ENCODE assay signal across 13 mouse cellular contexts in genomic region chr2:170237959-170238358, GRCm38 (mm10).
DNase-seq lines count a peak whose midpoint lies in the region; ATAC-seq and TF ChIP-seq lines count a peak whose summit lies in the region.
"Had no signal": no experiment of that assay in that cellular context is flagged by ENCODE, and none has a peak within 500 bp of the region (broad histone marks: within the 10 kb centered on the region; RNA-seq: fewer than 3 reads in every experiment).

No protein-coding gene starts in this region.

- DNase-seq in embryonic facial prominence, embryonic 11.5 days (ENCODE audit: low spot score) = peak; percentile 28
- no peak for DNase-seq in embryonic facial prominence, embryonic 10.5 days (ENCODE audit: low spot score)
- no peak for DNase-seq in midbrain, postnatal 0 days (ENCODE audit: low spot score)
- peak; percentile 66 for DNase-seq in induced T-regulatory cell, adult 2 months (ENCODE audit: low read depth)
- DNase-seq in thymus, postnatal 25 days = peak; percentile 71
- no peak for DNase-seq in right cerebral cortex, postnatal 14 days
- no peak for DNase-seq in heart, adult 18-20 months
- DNase-seq: cerebellum, adult 11-12 months; right cerebral cortex, postnatal 25 days had no signal

- H3K27me3 ChIP-seq in embryonic facial prominence, embryonic 11.5 days (ENCODE audit: control insufficient read depth, insufficient read depth, low read length) = no peaks in the 10 kb centered on the region
- no peaks in the 10 kb centered on the region for H3K27me3 ChIP-seq in embryonic facial prominence, embryonic 10.5 days (replicated peaks; ENCODE audit: low read depth, poor library complexity, severe bottlenecking)
- H3K27me3 ChIP-seq in midbrain, postnatal 0 days (ENCODE audit: insufficient read depth, low read length) = no peaks in the 10 kb centered on the region
- no peaks in the 10 kb centered on the region for H3K27me3 ChIP-seq in midbrain, embryonic 16.5 days (ENCODE audit: control insufficient read depth, insufficient read depth, low read depth, low read length)
- H3K27me3 ChIP-seq: hindbrain, embryonic 12.5 days; midbrain, embryonic 15.5 days had no signal

- ATAC-seq in embryonic facial prominence, embryonic 11.5 days (replicated peaks; ENCODE audit: insufficient number of reproducible peaks, low FRiP score, low TSS enrichment, low read depth) = 0 out of 2 replicates have a peak, but pooled peaks have one; percentile 44
- ATAC-seq in midbrain, postnatal 0 days (ENCODE audit: low FRiP score) = no peak
- no peak for ATAC-seq in midbrain, embryonic 16.5 days
- ATAC-seq: forebrain, embryonic 16.5 days; midbrain, embryonic 15.5 days had no signal

- peak; percentile 29; the same call in 1 of the 2 replicates for TF ChIP-seq CTCF in midbrain, postnatal 0 days (IDR thresholded peaks at IDR 0.05)

- no peak overlapping the region for H3K4me3 ChIP-seq in embryonic facial prominence, embryonic 11.5 days (ENCODE audit: low read depth, low read length)
- H3K4me3 ChIP-seq in embryonic facial prominence, embryonic 10.5 days = no peak overlapping the region
- no peak overlapping the region for H3K4me3 ChIP-seq in midbrain, postnatal 0 days (ENCODE audit: low read depth, low read length)
- H3K4me3 ChIP-seq in midbrain, embryonic 16.5 days (ENCODE audit: low read depth, low read length) = no peak overlapping the region
- H3K4me3 ChIP-seq: hindbrain, embryonic 12.5 days; midbrain, embryonic 15.5 days had no signal

- H3K4me1 ChIP-seq in embryonic facial prominence, embryonic 11.5 days (ENCODE audit: control insufficient read depth, insufficient read depth, low read length) = no peaks in the 10 kb centered on the region
- H3K4me1 ChIP-seq in embryonic facial prominence, embryonic 10.5 days = peaks cover 11% of the 10 kb centered on the region
- H3K4me1 ChIP-seq in midbrain, postnatal 0 days (ENCODE audit: insufficient read depth, low read length) = no peaks in the 10 kb centered on the region
- no peaks in the 10 kb centered on the region for H3K4me1 ChIP-seq in midbrain, embryonic 16.5 days (ENCODE audit: control insufficient read depth, insufficient read depth, low read length)
- H3K4me1 ChIP-seq: hindbrain, embryonic 12.5 days; midbrain, embryonic 15.5 days had no signal

- H3K27ac ChIP-seq in embryonic facial prominence, embryonic 11.5 days (replicated peaks; ENCODE audit: low read depth, low read length) = no peak overlapping the region
- no peak overlapping the region for H3K27ac ChIP-seq in embryonic facial prominence, embryonic 10.5 days (replicated peaks)
- H3K27ac ChIP-seq in midbrain, postnatal 0 days (ENCODE audit: low read depth, low read length) = no peak overlapping the region
- H3K27ac ChIP-seq in midbrain, embryonic 16.5 days (ENCODE audit: low read length) = no peak overlapping the region
- H3K27ac ChIP-seq: hindbrain, embryonic 12.5 days; midbrain, embryonic 15.5 days had no signal

- H3K9me3 ChIP-seq in embryonic facial prominence, embryonic 11.5 days (replicated peaks; ENCODE audit: control insufficient read depth, low read length) = no peaks in the 10 kb centered on the region
- H3K9me3 ChIP-seq in embryonic facial prominence, embryonic 10.5 days = no peaks in the 10 kb centered on the region
- no peaks in the 10 kb centered on the region for H3K9me3 ChIP-seq in midbrain, postnatal 0 days (ENCODE audit: low read length)
- H3K9me3 ChIP-seq in midbrain, embryonic 16.5 days (replicated peaks; ENCODE audit: control insufficient read depth, low read length, poor library complexity, severe bottlenecking) = no peaks in the 10 kb centered on the region
- H3K9me3 ChIP-seq: midbrain, embryonic 15.5 days had no signal

- 89% methylated on average over 1 of the region's 1 CpGs for WGBS in embryonic facial prominence, embryonic 11.5 days
- WGBS in embryonic facial prominence, embryonic 10.5 days = 89% methylated on average over 1 of the region's 1 CpGs
- WGBS in midbrain, postnatal 0 days = 93% methylated on average over 1 of the region's 1 CpGs
- WGBS in midbrain, embryonic 16.5 days = 81% methylated on average over 1 of the region's 1 CpGs

- no peak overlapping the region for H3K4me2 ChIP-seq in embryonic facial prominence, embryonic 11.5 days (ENCODE audit: low read depth, low read length)
- H3K4me2 ChIP-seq in midbrain, postnatal 0 days (ENCODE audit: low read depth, low read length, poor library complexity, severe bottlenecking) = no peak overlapping the region
- no peak overlapping the region for H3K4me2 ChIP-seq in midbrain, embryonic 16.5 days (ENCODE audit: low read length)
- H3K4me2 ChIP-seq: hindbrain, embryonic 12.5 days; midbrain, embryonic 15.5 days had no signal

- no peaks in the 10 kb centered on the region for H3K36me3 ChIP-seq in embryonic facial prominence, embryonic 11.5 days (replicated peaks; ENCODE audit: control insufficient read depth, insufficient read depth, low read depth, low read length)
- H3K36me3 ChIP-seq in embryonic facial prominence, embryonic 10.5 days (replicated peaks) = no peaks in the 10 kb centered on the region
- H3K36me3 ChIP-seq in midbrain, postnatal 0 days (ENCODE audit: insufficient read depth, low read length) = no peaks in the 10 kb centered on the region
- no peaks in the 10 kb centered on the region for H3K36me3 ChIP-seq in midbrain, embryonic 16.5 days (ENCODE audit: control insufficient read depth, insufficient read depth, low read length)
- H3K36me3 ChIP-seq: hindbrain, embryonic 12.5 days; midbrain, embryonic 15.5 days had no signal

- no peak overlapping the region for H3K9ac ChIP-seq in embryonic facial prominence, embryonic 11.5 days (replicated peaks; ENCODE audit: low read length)
- no peak overlapping the region for H3K9ac ChIP-seq in midbrain, postnatal 0 days (replicated peaks; ENCODE audit: low read length, poor library complexity, severe bottlenecking)
- no peak overlapping the region for H3K9ac ChIP-seq in midbrain, embryonic 16.5 days (ENCODE audit: low read depth, low read length)
- H3K9ac ChIP-seq: hindbrain, embryonic 12.5 days; midbrain, embryonic 15.5 days had no signal

Comparison
In these comparisons a context has a peak if more than half of its experiments do, and no peak if none do; other contexts are left out.
1. DNase-seq: peak in embryonic facial prominence, embryonic 11.5 days (single experiment), induced T-regulatory cell, adult 2 months (single experiment) and thymus, postnatal 25 days (single experiment); none in embryonic facial prominence, embryonic 10.5 days (single experiment), midbrain, postnatal 0 days (single experiment), right cerebral cortex, postnatal 14 days (single experiment) and heart, adult 18-20 months (0 of 2).